Mouse (Mus musculus) kidney, postnatal 0 days (tissue): ENCODE results near the gene Mindy2. TPM values are rescaled to one million over a fixed set of nuclear protein-coding genes. Genes with fewer than 3 reads are reported as not detected.

ENCODE experiments used
- ATAC-seq: fragments of 200-750 bp; cut with Nextera tagmentation; replicated peaks from 2 replicates; pipeline ENCODE4 v1.8.0; 2017; ENCODE audit warnings: low read depth, moderate number of reproducible peaks, moderate TSS enrichment, moderate library complexity; ENCODE audit not compliant: low FRiP score
- DNase-seq: peaks from one replicate; pipeline ENCODE4 v3.0.0-alpha.2; 2016; ENCODE audit warnings: low spot score
- H3K27ac ChIP-seq: fragments of 300-500 bp; sonication (generic); 2 replicates; pipeline ENCODE4 v1.5.1; 2014; ENCODE audit warnings: mild to moderate bottlenecking
- H3K27me3 ChIP-seq: fragments of 300-500 bp; sonication (generic); 2 replicates; pipeline ENCODE4 v1.6.1; 2014; ENCODE audit warnings: low read length, mixed read lengths; ENCODE audit not compliant: insufficient read depth
- H3K36me3 ChIP-seq: fragments of 300-500 bp; sonication (generic); 2 replicates; pipeline ENCODE4 v1.6.1; 2014; ENCODE audit warnings: low read length, mixed read lengths; ENCODE audit not compliant: insufficient read depth
- H3K4me1 ChIP-seq: fragments of 300-500 bp; sonication (generic); replicated peaks from 2 replicates; pipeline ENCODE4 v1.6.1; 2014; ENCODE audit warnings: antibody characterized with exemption, low read length, mixed read lengths; ENCODE audit not compliant: insufficient read depth
- H3K4me2 ChIP-seq: fragments of 300-500 bp; sonication (generic); 2 replicates; pipeline ENCODE4 v1.6.1; 2014; ENCODE audit warnings: mild to moderate bottlenecking, low read length, moderate library complexity, mixed read lengths
- H3K4me3 ChIP-seq: fragments of 300-500 bp; sonication (generic); replicated peaks from 2 replicates; pipeline ENCODE4 v1.5.1; 2014; ENCODE audit warnings: low read depth, low read length
- H3K9ac ChIP-seq: fragments of 300-500 bp; sonication (generic); 2 replicates; pipeline ENCODE4 v1.6.1; 2014; ENCODE audit warnings: low read depth, low read length
- H3K9me3 ChIP-seq: fragments of 300-500 bp; sonication (generic); replicated peaks from 2 replicates; pipeline ENCODE4 v1.6.1; 2016; ENCODE audit warnings: low read length, inconsistent platforms, mixed read lengths
- CTCF ChIP-seq: IDR thresholded peaks from 2 replicates; pipeline ENCODE4 v1.5.1; 2016; ENCODE audit warnings: antibody characterized with exemption, low read depth, mild to moderate bottlenecking, moderate library complexity
- WGBS: fragments of 180-500 bp; shearing (Covaris S2); extraction: QIAGEN DNeasy Blood & Tissue Kit; methylation state at CpG from one replicate; pipeline ENCODE4 v1.1.7; 2014; 5-methylcytosine and 5-hydroxymethylcytosine counted together
- polyA plus RNA-seq: library from polyadenylated mRNA; unstranded; fragments of >200 nt; fragmentation: Nextera tagmentation; extraction: Ambion mirVana; gene quantifications from 2 replicates; pipeline ENCODE4 v1.2.1, GENCODE M21; 2015

Gene Mindy2
- polyA plus RNA-seq, 1 experiment from 2014 or later = 16.9 TPM

GRCm38 (mm10) chr9:70598271-70598670 lies 58.7 kb downstream of the Mindy2 start:
- H3K4me3 ChIP-seq = no peak overlapping the region
- H3K4me1 ChIP-seq = no peaks in the 10 kb centered on the region
- no peak overlapping the region for H3K9ac ChIP-seq
- H3K9me3 ChIP-seq = no peaks in the 10 kb centered on the region
- DNase-seq (no peak), ATAC-seq (0 out of 2 replicates have a peak, but pooled peaks have one; percentile 21)
- TF ChIP-seq CTCF = no peak
- no peak overlapping the region for H3K4me2 ChIP-seq
- H3K27ac ChIP-seq = 0 out of 2 replicates have a peak overlapping the region, but pooled peaks have one; percentile 19
- no peaks in the 10 kb centered on the region for H3K27me3 ChIP-seq
- 0 out of 2 replicates have a peak, but pooled peaks cover 15% of the 10 kb centered on the region for H3K36me3 ChIP-seq
- WGBS = 87% methylated on average over 2 of the region's 2 CpGs

GRCm38 (mm10) chr9:70591486-70591885 lies 65.5 kb downstream of the Mindy2 start:
- Histone ChIP-seq H3K4me3 (no peak overlapping the region), H3K4me1 (no peaks in the 10 kb centered on the region), H3K27me3 (no peaks in the 10 kb centered on the region), H3K36me3 (peaks cover 52% of the 10 kb centered on the region), H3K9me3 (no peaks in the 10 kb centered on the region), H3K9ac (no peak overlapping the region), H3K4me2 (no peak overlapping the region), H3K27ac (no peak overlapping the region)
- DNase-seq = peak; percentile 13
- WGBS = 36% methylated on average over 9 of the region's 9 CpGs
- no peak for TF ChIP-seq CTCF
- ATAC-seq = no peak

GRCm38 (mm10) chr9:70590775-70591174 lies 66.2 kb downstream of the Mindy2 start:
- H3K4me3 ChIP-seq = no peak overlapping the region
- 93% methylated on average over 4 of the region's 4 CpGs for WGBS
- no peak for ATAC-seq
- H3K9me3 ChIP-seq = no peaks in the 10 kb centered on the region
- H3K9ac ChIP-seq = no peak overlapping the region
- no peaks in the 10 kb centered on the region for H3K27me3 ChIP-seq
- peaks cover 59% of the 10 kb centered on the region for H3K36me3 ChIP-seq
- no peak overlapping the region for H3K4me2 ChIP-seq
- DNase-seq = no peak
- H3K27ac ChIP-seq = no peak overlapping the region
- no peaks in the 10 kb centered on the region for H3K4me1 ChIP-seq
- no peak for TF ChIP-seq CTCF

GRCm38 (mm10) chr9:70587171-70587570 lies 69.8 kb downstream of the Mindy2 start:
- no peaks in the 10 kb centered on the region for H3K4me1 ChIP-seq
- no peak overlapping the region for H3K27ac ChIP-seq
- no peaks in the 10 kb centered on the region for H3K9me3 ChIP-seq
- H3K4me2 ChIP-seq = no peak overlapping the region
- H3K36me3 ChIP-seq = peaks cover 69% of the 10 kb centered on the region
- no peak for ATAC-seq
- WGBS = 92% methylated on average over 5 of the region's 5 CpGs
- no peak for DNase-seq
- H3K27me3 ChIP-seq = no peaks in the 10 kb centered on the region
- H3K9ac ChIP-seq = no peak overlapping the region
- no peak overlapping the region for H3K4me3 ChIP-seq
- no peak for TF ChIP-seq CTCF

- no peak overlapping the region for H3K27ac ChIP-seq
- no peaks in the 10 kb centered on the region for H3K9me3 ChIP-seq
- WGBS = 83% methylated on average over 5 of the region's 5 CpGs
- no peak overlapping the region for H3K4me2 ChIP-seq
- no peaks in the 10 kb centered on the region for H3K27me3 ChIP-seq
- H3K36me3 ChIP-seq = peaks cover 72% of the 10 kb centered on the region
- ATAC-seq (no peak), DNase-seq (no peak)
- H3K4me1 ChIP-seq = no peaks in the 10 kb centered on the region
- no peak overlapping the region for H3K9ac ChIP-seq
- TF ChIP-seq CTCF = no peak
- no peak overlapping the region for H3K4me3 ChIP-seq
Observed at GRCm38 (mm10) chr9:70585172-70585571, 71.8 kb downstream of the Mindy2 start.

- DNase-seq (no peak), ATAC-seq (no peak)
- WGBS = 94% methylated on average over 14 of the region's 14 CpGs
Observed at GRCm38 (mm10) chr9:70584641-70585040, 72.3 kb downstream of the Mindy2 start.

GRCm38 (mm10) chr9:70580956-70581355 lies 76.0 kb downstream of the Mindy2 start:
- Histone ChIP-seq H3K4me3 (no peak overlapping the region), H3K36me3 (peaks cover 41% of the 10 kb centered on the region), H3K9me3 (no peaks in the 10 kb centered on the region), H3K4me2 (no peak overlapping the region), H3K4me1 (no peaks in the 10 kb centered on the region), H3K27me3 (no peaks in the 10 kb centered on the region), H3K9ac (no peak overlapping the region), H3K27ac (no peak overlapping the region)
- DNase-seq (no peak), ATAC-seq (no peak)
- no peak for TF ChIP-seq CTCF
- WGBS = 85% methylated on average over 5 of the region's 5 CpGs

More at GRCm38 (mm10) chr9:70584641-70585040, 72.3 kb downstream of the Mindy2 start:
- peaks cover 74% of the 10 kb centered on the region for H3K36me3 ChIP-seq
- no peaks in the 10 kb centered on the region for H3K9me3 ChIP-seq
- H3K4me2 ChIP-seq = no peak overlapping the region
- no peaks in the 10 kb centered on the region for H3K27me3 ChIP-seq
- H3K27ac ChIP-seq = no peak overlapping the region
- no peaks in the 10 kb centered on the region for H3K4me1 ChIP-seq
- TF ChIP-seq CTCF = no peak
- no peak overlapping the region for H3K9ac ChIP-seq
- H3K4me3 ChIP-seq = no peak overlapping the region
